Mouse (Mus musculus) olfactory bulb, adult 2 months (tissue): ENCODE data around the gene Gm10643. TPM values are rescaled to one million over a fixed set of nuclear protein-coding genes. Genes with fewer than 3 reads are reported as not detected.

ENCODE experiments used
- H3K27ac ChIP-seq: fragments of 200-500 bp; 2 replicates; pipeline ENCODE4 v1.5.1; 2012; ENCODE audit warnings: low read depth, low read length; ENCODE audit not compliant: insufficient read depth
- H3K4me1 ChIP-seq: fragments of 200-500 bp; 2 replicates; pipeline ENCODE4 v1.6.1; 2012; ENCODE audit warnings: low read length; ENCODE audit not compliant: control insufficient read depth, insufficient read depth
- H3K4me3 ChIP-seq: fragments of 200-500 bp; 2 replicates; pipeline ENCODE4 v1.5.1; 2012; ENCODE audit warnings: mild to moderate bottlenecking, low read depth, low read length, moderate library complexity; ENCODE audit not compliant: insufficient read depth
- CTCF ChIP-seq: fragments of 200-500 bp; IDR thresholded peaks from 2 replicates; pipeline ENCODE4 v1.5.1; 2012; ENCODE audit warnings: low read depth, mild to moderate bottlenecking, low read length, moderate library complexity; ENCODE audit not compliant: insufficient read depth
- POLR2A ChIP-seq: fragments of 200-500 bp; IDR thresholded peaks from 2 replicates; pipeline ENCODE4 v1.6.1; 2012; ENCODE audit warnings: mild to moderate bottlenecking, low read depth, low read length, moderate library complexity; ENCODE audit not compliant: insufficient read depth
- WGBS: fragments of 180-500 bp; shearing (Covaris S2); methylation state at CpG from one replicate; pipeline ENCODE4 v1.1.7; 2018; 5-methylcytosine and 5-hydroxymethylcytosine counted together
- polyA plus RNA-seq: library from polyadenylated mRNA; stranded (reverse); fragments of >200 nt; gene quantifications from 2 replicates; pipeline ENCODE4 v1.2.4, GENCODE M21; 2012; ENCODE audit warnings: low replicate concordance; ENCODE audit not compliant: missing spikeins, insufficient read depth, insufficient read length

Gene Gm10643
- polyA plus RNA-seq, 1 experiment = not detected

DNA sequence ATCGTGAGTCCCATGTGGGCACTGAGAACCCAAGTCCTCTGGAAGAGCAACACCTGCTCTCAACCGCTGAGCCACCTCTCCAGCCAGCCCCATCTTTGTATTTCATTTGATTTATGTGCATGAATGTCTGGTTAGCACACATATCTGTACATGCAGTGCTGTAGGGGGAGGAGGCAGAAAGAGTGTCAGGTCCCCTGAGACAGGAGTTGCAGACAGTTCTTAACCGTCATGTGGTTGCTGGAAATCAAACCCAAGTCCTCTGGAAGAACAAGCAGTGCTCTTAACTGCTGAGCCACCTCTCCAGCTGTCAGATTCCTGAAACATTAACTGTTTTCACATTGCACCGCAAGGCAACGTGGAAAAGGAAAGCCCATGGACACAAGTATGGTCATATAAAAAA, 16.8 kb downstream of the Gm10643 start:
- peaks cover under 1% of the 10 kb centered on the region; the same call in 1 of the 2 replicates for H3K4me1 ChIP-seq
- H3K27ac ChIP-seq = no peak overlapping the region
- TF ChIP-seq POLR2A (no peak), CTCF (no peak)
- 90% methylated on average over 5 of the region's 5 CpGs for WGBS
- no peak overlapping the region for H3K4me3 ChIP-seq

DNA sequence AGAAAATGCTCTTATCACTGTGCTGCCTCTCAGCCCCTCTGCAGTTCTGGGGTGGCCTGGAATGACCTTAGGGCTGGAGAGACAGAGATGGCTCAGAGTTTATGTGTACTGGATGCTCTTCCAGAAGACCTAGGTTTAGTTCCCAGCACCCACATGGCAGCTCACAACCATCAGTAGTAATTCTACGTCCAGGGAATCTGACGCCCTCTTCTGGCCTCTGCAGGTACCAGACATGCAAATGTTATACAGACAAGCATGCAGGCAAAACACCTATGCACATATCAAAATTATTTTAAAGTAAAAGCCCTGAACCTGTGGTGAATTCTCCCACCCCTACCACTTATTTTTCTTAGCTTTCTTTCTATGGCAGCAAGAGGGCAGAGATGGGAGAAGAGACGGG, 18.4 kb downstream of the Gm10643 start:
- Histone ChIP-seq H3K27ac (no peak overlapping the region), H3K4me3 (no peak overlapping the region), H3K4me1 (peaks cover 15% of the 10 kb centered on the region)
- TF ChIP-seq CTCF (no peak), POLR2A (no peak)
- 78% methylated on average over 3 of the region's 3 CpGs for WGBS

DNA sequence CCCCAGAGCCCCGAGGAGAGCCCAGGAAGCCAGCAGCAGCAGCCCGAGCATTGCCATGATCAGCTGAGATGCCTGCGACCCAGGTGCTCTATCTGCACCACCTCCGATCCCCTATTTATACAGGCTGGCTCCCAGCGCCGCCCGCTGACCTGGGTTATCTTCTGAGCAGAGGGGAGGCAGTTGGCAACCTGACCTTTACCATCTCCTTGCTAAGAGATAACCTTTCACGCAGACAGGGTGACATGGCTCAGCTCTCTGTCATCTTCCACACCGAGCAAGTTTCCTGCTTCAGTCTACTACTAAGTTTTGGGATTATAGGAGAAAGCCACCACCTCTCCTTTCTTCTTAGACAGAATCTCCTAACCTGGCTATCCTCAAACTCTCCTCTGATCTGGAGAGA, 20.0 kb downstream of the Gm10643 start, which contains the start of gene Rln3:
Gene Rln3, minus strand, starts transcription at position 101 of the 400 bp plus-strand sequence.
- no peak within 1 kb of the TSS for H3K27ac ChIP-seq
- 40% methylated on average over 9 of the region's 9 CpGs for WGBS
- no peak within 1 kb of the TSS for H3K4me3 ChIP-seq
- TF ChIP-seq CTCF = no peak
- no peak for TF ChIP-seq POLR2A
- peaks cover 15% of the 10 kb centered on the region for H3K4me1 ChIP-seq

DNA sequence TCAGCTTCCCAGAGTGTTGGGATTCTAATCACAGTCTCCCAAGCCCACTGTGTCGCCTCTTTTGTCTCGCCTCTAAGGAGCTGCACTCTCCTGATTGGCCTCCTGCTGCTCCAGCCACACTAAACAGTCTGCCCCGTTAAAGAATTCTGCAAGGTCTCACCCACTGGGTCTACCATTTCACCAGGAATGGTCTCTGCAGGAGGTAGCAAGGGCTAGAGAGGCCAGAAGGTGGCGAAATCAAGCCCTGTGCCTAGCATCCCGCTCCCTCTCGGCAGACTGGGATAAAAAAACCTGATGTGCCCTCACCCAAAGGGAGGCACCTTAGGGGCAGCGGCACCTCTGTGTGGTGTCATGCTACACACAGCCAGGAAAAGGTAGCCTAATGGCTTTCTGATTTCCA, 20.8 kb downstream of the Gm10643 start:
- H3K4me3 ChIP-seq = no peak overlapping the region
- no peak overlapping the region for H3K27ac ChIP-seq
- WGBS = 38% methylated on average over 7 of the region's 7 CpGs
- TF ChIP-seq POLR2A = no peak
- TF ChIP-seq CTCF = no peak
- H3K4me1 ChIP-seq = peaks cover 15% of the 10 kb centered on the region

DNA sequence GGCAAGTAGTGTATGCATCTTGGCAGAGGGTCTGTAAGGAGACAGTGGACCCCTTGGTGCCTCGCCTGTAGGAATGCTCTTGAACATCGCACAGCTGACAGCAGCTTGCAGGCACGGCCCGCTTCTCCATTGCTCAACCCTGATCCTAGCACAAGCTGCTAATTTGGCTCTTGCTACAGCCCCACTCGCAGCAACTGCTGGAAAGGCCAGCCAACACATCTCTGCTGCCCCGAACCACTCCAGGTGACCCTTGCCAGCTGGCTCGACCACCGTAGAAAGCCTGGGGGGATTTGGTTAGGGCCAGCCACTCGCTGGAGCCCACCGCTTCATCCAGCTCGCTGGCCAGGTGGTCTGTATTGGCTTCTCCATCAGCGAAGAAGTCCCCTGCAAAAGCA, 22.0 kb downstream of the Gm10643 start:
- WGBS = 44% methylated on average over 12 of the region's 12 CpGs

DNA sequence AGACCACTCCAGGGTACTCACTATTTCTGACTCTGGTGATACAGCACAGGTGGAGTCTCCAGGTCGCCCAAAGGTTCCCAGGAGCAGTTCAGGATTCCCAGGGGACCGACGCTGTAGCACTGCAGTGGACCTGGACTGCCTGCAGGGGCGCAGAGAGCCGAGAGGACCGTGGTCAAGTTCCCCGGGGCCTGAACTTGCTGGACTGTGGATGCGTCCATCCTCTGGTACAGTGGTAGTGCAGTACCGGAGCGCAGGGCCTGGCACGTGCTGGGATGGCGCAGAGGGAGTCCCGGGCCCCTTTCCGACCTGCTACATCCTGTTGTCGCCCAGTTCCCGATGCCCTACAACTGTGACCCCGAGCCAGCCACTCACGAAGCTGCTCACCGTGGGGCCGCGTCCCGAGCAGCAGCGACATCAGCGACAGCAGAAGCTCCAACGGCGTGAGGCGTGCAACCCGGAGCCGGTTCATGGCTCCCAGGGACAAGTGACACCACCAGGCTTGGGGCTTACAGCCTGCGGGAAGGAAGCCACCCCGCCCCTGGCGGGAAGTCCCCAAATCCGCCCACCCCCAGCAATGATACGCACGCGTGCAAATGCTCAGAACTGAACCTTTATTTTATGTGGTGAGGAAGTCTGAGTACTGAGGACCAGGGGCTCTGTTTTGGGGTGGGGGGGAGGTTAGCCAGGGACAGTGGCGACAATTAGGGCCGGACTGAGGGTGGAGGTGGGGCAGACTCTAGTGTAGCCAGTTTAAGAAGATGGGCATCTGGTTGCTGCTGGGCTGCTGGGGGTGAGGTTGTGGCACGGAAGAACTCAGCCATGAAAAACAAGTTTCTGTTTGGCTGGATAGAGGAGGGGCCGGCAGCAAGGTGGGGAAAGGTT, 22.6 kb downstream of the Gm10643 start, which contains the start of gene Il27ra:
Gene Il27ra, minus strand, starts transcription at position 524 of the 882 bp plus-strand sequence.
- Histone ChIP-seq H3K4me3 (peak within 1 kb of the TSS; percentile 41), H3K4me1 (peaks cover 15% of the 10 kb centered on the region), H3K27ac (no peak within 1 kb of the TSS)
- peak; percentile 41; the same call in 1 of the 2 replicates for TF ChIP-seq CTCF
- no peak for TF ChIP-seq POLR2A
- WGBS = 5% methylated on average over 40 of the region's 40 CpGs

More for the DNA sequence above, 22.0 kb downstream of the Gm10643 start:
- Histone ChIP-seq H3K4me1 (peaks cover 15% of the 10 kb centered on the region), H3K27ac (no peak overlapping the region), H3K4me3 (peak overlapping the region; percentile 41; the same call in 1 of the 2 replicates)
- TF ChIP-seq CTCF = no peak
- no peak for TF ChIP-seq POLR2A

DNA sequence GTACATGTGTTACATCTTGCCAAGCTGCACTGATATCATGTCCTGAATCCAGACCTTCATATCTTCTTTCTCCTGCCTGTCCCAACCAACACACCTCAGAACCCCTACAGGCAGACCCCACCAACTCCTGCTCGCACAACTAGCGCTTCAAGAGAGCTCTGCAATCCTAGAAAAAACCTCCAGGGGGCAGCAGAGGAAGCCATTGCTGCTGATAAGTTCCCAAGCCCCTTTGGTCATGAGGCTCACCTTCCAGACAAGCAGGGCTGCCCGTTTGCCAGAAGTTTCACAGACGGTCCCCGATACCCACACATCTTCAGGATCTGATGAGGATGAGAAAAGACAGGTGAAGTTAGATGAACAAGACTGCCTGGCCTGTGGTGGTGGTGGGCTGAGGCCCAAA, 25.9 kb downstream of the Gm10643 start:
- TF ChIP-seq POLR2A (no peak), CTCF (peak; percentile 73)
- H3K4me1 ChIP-seq = peaks cover 15% of the 10 kb centered on the region
- WGBS = 4% methylated on average over 5 of the region's 5 CpGs
- no peak overlapping the region for H3K4me3 ChIP-seq
- H3K27ac ChIP-seq = no peak overlapping the region

DNA sequence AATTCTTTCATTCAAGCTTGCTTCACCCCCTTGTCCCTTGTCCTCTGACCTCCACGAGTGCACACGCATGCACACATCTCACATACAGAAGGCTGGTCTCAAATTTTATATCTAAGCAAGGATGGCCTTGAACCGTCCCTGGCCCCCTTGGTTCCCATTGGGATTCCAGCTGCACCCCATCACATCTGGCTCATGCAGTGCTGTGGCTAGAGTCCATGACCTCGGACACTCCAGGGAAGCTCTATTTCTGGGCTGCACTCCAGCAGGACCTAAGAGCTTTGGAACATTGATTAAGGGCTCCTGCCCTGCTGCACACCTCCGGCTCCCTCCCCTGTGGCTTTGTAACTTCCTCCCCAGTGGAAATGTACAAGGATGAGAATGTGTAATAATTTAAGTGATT, 26.9 kb downstream of the Gm10643 start:
- TF ChIP-seq POLR2A = no peak
- no peak for TF ChIP-seq CTCF
- Histone ChIP-seq H3K4me3 (no peak overlapping the region), H3K27ac (no peak overlapping the region), H3K4me1 (peaks cover 15% of the 10 kb centered on the region)
- 72% methylated on average over 5 of the region's 5 CpGs for WGBS

DNA sequence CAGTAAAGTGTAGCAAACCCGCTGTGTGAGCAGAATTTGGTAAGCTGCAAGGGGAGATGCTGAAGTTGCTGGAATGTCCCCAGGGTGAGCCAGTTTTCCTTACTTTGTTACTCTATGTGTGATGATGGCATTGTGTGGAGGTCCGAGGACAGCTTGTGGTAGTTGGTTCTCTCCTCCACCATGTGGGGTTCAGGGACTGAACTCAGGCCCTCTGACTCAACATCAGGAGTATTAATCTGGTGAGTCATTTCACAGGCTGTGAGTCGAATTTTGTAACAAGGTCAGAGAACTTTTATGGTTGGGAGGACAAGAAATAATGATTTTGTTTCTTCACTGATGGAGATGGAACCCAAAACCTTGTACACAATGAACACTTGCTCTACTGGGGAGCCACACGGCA, 32.2 kb downstream of the Gm10643 start:
- 62% methylated on average over 4 of the region's 4 CpGs for WGBS
- Histone ChIP-seq H3K4me1 (0 out of 2 replicates have a peak, but pooled peaks cover 2% of the 10 kb centered on the region), H3K27ac (no peak overlapping the region), H3K4me3 (no peak overlapping the region)
- no peak for TF ChIP-seq POLR2A
- no peak for TF ChIP-seq CTCF

DNA sequence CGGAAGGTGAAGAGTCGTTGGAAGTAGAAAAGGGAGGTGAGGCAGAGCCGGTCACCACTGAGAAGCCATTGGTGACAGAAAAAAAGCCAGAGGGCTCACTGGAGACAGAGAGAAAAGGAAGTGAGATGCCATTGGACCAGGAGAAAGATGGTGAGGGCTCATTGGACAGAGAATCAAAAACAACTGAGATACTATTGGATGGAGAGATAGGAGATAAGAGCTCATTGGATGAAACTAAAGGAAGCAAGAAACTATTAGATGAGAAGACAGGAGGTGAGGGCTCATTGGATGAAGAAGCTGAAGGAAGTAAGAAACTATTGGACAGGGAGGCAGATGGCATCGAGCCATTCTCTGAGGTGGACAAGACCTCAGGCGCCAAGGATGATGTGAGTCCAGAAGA, 35.7 kb downstream of the Gm10643 start:
- WGBS = 92% methylated on average over 5 of the region's 5 CpGs
- no peak overlapping the region for H3K27ac ChIP-seq
- H3K4me3 ChIP-seq = no peak overlapping the region
- TF ChIP-seq CTCF (no peak), POLR2A (no peak)
- H3K4me1 ChIP-seq = peaks cover 11% of the 10 kb centered on the region
